ENCODE assay signal across 8 mouse cellular contexts in genomic region chr11:58302774-58303445, GRCm38 (mm10). TPM values are rescaled to one million over a fixed set of nuclear protein-coding genes. Genes with fewer than 3 reads are reported as not detected.
DNase-seq lines count a peak whose midpoint lies in the region; ATAC-seq and TF ChIP-seq lines count a peak whose summit lies in the region.

No protein-coding gene starts in this region.

- H3K4me3 ChIP-seq in lung, embryonic 15.5 days = peak overlapping the region; percentile 58
- peak overlapping the region; percentile 67 for H3K4me3 ChIP-seq in embryonic facial prominence, embryonic 15.5 days (replicated peaks)
- H3K4me3 ChIP-seq in limb, embryonic 13.5 days = peak overlapping the region; percentile 60
- H3K4me3 ChIP-seq in small intestine, adult 2 months (ENCODE audit: low read depth, low read length) = peak overlapping the region; percentile 88

- WGBS in lung, embryonic 15.5 days = 1% methylated on average over 26 of the region's 26 CpGs
- under 1% methylated on average over 26 of the region's 26 CpGs for WGBS in embryonic facial prominence, embryonic 15.5 days
- whole genome bisulfite sequencing in limb, embryonic 13.5 days = under 1% methylated on average over 26 of the region's 26 CpGs
- WGBS in small intestine, adult 2 months = 1% methylated on average over 26 of the region's 26 CpGs

- no peak for DNase-seq in lung, postnatal 36 days
- DNase-seq in cerebellum, postnatal 14 days = no peak
- no peak for DNase-seq in gastrocnemius, postnatal 25 days
- DNase-seq in layer of hippocampus, adult 8-10 months (ENCODE audit: low spot score in 2 of 2) = no peak

- H3K9me3 ChIP-seq in lung, embryonic 15.5 days = no peaks in the 10 kb centered on the region
- H3K9me3 ChIP-seq in embryonic facial prominence, embryonic 15.5 days (replicated peaks) = no peaks in the 10 kb centered on the region
- H3K9me3 ChIP-seq in limb, embryonic 13.5 days = no peaks in the 10 kb centered on the region

- peaks cover 24% of the 10 kb centered on the region for H3K4me1 ChIP-seq in lung, embryonic 15.5 days
- peaks cover 25% of the 10 kb centered on the region for H3K4me1 ChIP-seq in embryonic facial prominence, embryonic 15.5 days
- peaks cover 26% of the 10 kb centered on the region for H3K4me1 ChIP-seq in limb, embryonic 13.5 days
- peaks cover 4% of the 10 kb centered on the region for H3K4me1 ChIP-seq in small intestine, adult 2 months (ENCODE audit: control insufficient read depth, insufficient read depth, insufficient read length, low read length)

- TF ChIP-seq POLR2A in small intestine, adult 2 months (IDR thresholded peaks at IDR 0.05; ENCODE audit: low read depth, low read length) = no peak

- peak overlapping the region; percentile 67 for H3K4me2 ChIP-seq in lung, embryonic 15.5 days
- peak overlapping the region; percentile 58 for H3K4me2 ChIP-seq in embryonic facial prominence, embryonic 15.5 days (replicated peaks)
- peak overlapping the region; percentile 58 for H3K4me2 ChIP-seq in limb, embryonic 13.5 days (replicated peaks)

- H3K36me3 ChIP-seq in lung, embryonic 15.5 days = no peaks in the 10 kb centered on the region
- H3K36me3 ChIP-seq in embryonic facial prominence, embryonic 15.5 days = no peaks in the 10 kb centered on the region
- no peaks in the 10 kb centered on the region for H3K36me3 ChIP-seq in limb, embryonic 13.5 days
- H3K36me3 ChIP-seq in small intestine, adult 2 months (ENCODE audit: control insufficient read depth, insufficient read depth, low read length) = no peaks in the 10 kb centered on the region

- peak overlapping the region; percentile 48 for H3K9ac ChIP-seq in lung, embryonic 15.5 days
- peak overlapping the region; percentile 58 for H3K9ac ChIP-seq in embryonic facial prominence, embryonic 15.5 days
- peak overlapping the region; percentile 69 for H3K9ac ChIP-seq in limb, embryonic 13.5 days

- peak; percentile 37 for ATAC-seq in lung, embryonic 15.5 days (ENCODE audit: borderline replicate concordance, extremely low read depth, low FRiP score, low TSS enrichment)
- ATAC-seq in embryonic facial prominence, embryonic 15.5 days (ENCODE audit: insufficient number of reproducible peaks, low FRiP score, low TSS enrichment, low read depth) = peak; percentile 41
- ATAC-seq in limb, embryonic 13.5 days (ENCODE audit: low FRiP score, low read depth) = peak; percentile 38

- no peak for TF ChIP-seq CTCF in small intestine, adult 2 months (IDR thresholded peaks at IDR 0.05; ENCODE audit: extremely low read depth, insufficient read length, insufficient replicate concordance, low read depth, low read length)

- peak overlapping the region; percentile 94 for H3K27ac ChIP-seq in lung, embryonic 15.5 days
- peak overlapping the region; percentile 96 for H3K27ac ChIP-seq in embryonic facial prominence, embryonic 15.5 days (replicated peaks)
- peak overlapping the region; percentile 92 for H3K27ac ChIP-seq in limb, embryonic 13.5 days
- H3K27ac ChIP-seq in small intestine, adult 2 months (ENCODE audit: insufficient read depth, low read depth, low read length) = peak overlapping the region; percentile 78

- no peaks in the 10 kb centered on the region for H3K27me3 ChIP-seq in lung, embryonic 15.5 days
- H3K27me3 ChIP-seq in embryonic facial prominence, embryonic 15.5 days = no peaks in the 10 kb centered on the region
- H3K27me3 ChIP-seq in limb, embryonic 13.5 days = no peaks in the 10 kb centered on the region
- no peaks in the 10 kb centered on the region for H3K27me3 ChIP-seq in small intestine, adult 2 months (ENCODE audit: control insufficient read depth, insufficient read depth, low read length)

RNA-seq across cellular contexts. Expression of gene Zfp692, which starts 4.0 kb away (rescaled TPM):
- polyA plus RNA-seq in lung, embryonic 15.5 days (2015; fragmentation: Nextera tagmentation; extraction: Ambion mirVana) = 23.4 and 25.6 TPM in 2 replicates
- polyA plus RNA-seq in embryonic facial prominence, embryonic 15.5 days (2015; fragmentation: Nextera tagmentation; extraction: Ambion mirVana) = 33.1 and 37.1 TPM in 2 replicates
- 26.7 and 26.8 TPM in 2 replicates for polyA plus RNA-seq in limb, embryonic 13.5 days (2015; fragmentation: Nextera tagmentation; extraction: Ambion mirVana)
- 14.1 and 15.8 TPM in 2 replicates for polyA plus RNA-seq in small intestine, adult 2 months (2012; rRNA removed)
- total RNA-seq in gastrocnemius, postnatal 25 days (2021) = 1 to 10 TPM; 2.7 to 4.3 TPM
- 10 to 100 TPM; 28.5 to 36.1 (median 32.3) TPM for total RNA-seq in layer of hippocampus, adult 8-10 months (2022)

RNA-seq across cellular contexts. Expression of gene Zfp672, which starts 27.2 kb away (rescaled TPM):
- polyA plus RNA-seq in lung, embryonic 15.5 days (2015; fragmentation: Nextera tagmentation; extraction: Ambion mirVana) = 29.8 and 32.3 TPM in 2 replicates
- 39.6 and 41.0 TPM in 2 replicates for polyA plus RNA-seq in embryonic facial prominence, embryonic 15.5 days (2015; fragmentation: Nextera tagmentation; extraction: Ambion mirVana)
- 32.6 and 38.8 TPM in 2 replicates for polyA plus RNA-seq in limb, embryonic 13.5 days (2015; fragmentation: Nextera tagmentation; extraction: Ambion mirVana)
- 17.5 and 17.8 TPM in 2 replicates for polyA plus RNA-seq in small intestine, adult 2 months (2012; rRNA removed)
- total RNA-seq in gastrocnemius, postnatal 25 days (2021) = 10 to 100 TPM; 37.7 to 40.6 TPM
- 10 to 100 TPM; 39.8 to 56.6 (median 45.4) TPM for total RNA-seq in layer of hippocampus, adult 8-10 months (2022)

RNA-seq across cellular contexts. Expression of gene Sh3bp5l, which starts 27.6 kb away (rescaled TPM):
- polyA plus RNA-seq in lung, embryonic 15.5 days (2015; fragmentation: Nextera tagmentation; extraction: Ambion mirVana) = 32.3 and 38.3 TPM in 2 replicates
- 34.0 and 38.7 TPM in 2 replicates for polyA plus RNA-seq in embryonic facial prominence, embryonic 15.5 days (2015; fragmentation: Nextera tagmentation; extraction: Ambion mirVana)
- polyA plus RNA-seq in limb, embryonic 13.5 days (2015; fragmentation: Nextera tagmentation; extraction: Ambion mirVana) = 35.7 and 36.9 TPM in 2 replicates
- polyA plus RNA-seq in small intestine, adult 2 months (2012; rRNA removed) = 14.9 and 22.7 TPM in 2 replicates
- 10 to 100 TPM; 22.8 to 27.5 TPM for total RNA-seq in gastrocnemius, postnatal 25 days (2021)
- 10 to 100 TPM; 37.3 to 57.0 (median 44.8) TPM for total RNA-seq in layer of hippocampus, adult 8-10 months (2022)

RNA-seq across cellular contexts. Expression of gene 4930438A08Rik, which starts 28.3 kb away (rescaled TPM):
- 0.06 TPM in 1 of 2 replicates, not detected in the other for polyA plus RNA-seq in lung, embryonic 15.5 days (2015; fragmentation: Nextera tagmentation; extraction: Ambion mirVana)
- 2.0 and 2.4 TPM in 2 replicates for polyA plus RNA-seq in embryonic facial prominence, embryonic 15.5 days (2015; fragmentation: Nextera tagmentation; extraction: Ambion mirVana)
- 0.09 TPM in 1 of 2 replicates, not detected in the other for polyA plus RNA-seq in limb, embryonic 13.5 days (2015; fragmentation: Nextera tagmentation; extraction: Ambion mirVana)
- 0.28 and 0.71 TPM in 2 replicates for polyA plus RNA-seq in small intestine, adult 2 months (2012; rRNA removed)
- total RNA-seq in gastrocnemius, postnatal 25 days (2021) = not detected
- total RNA-seq in layer of hippocampus, adult 8-10 months (2022) = not detected
